Mouse (Mus musculus) adrenal gland, postnatal 14 days (tissue): ENCODE data around the gene Gstcd. TPM values are rescaled to one million over a fixed set of nuclear protein-coding genes. Genes with fewer than 3 reads are reported as not detected.
A peak's percentile ranks its signal among the peaks of the same experiment; 100 is the strongest.

ENCODE experiments used
- DNase-seq: peaks from one replicate; pipeline ENCODE4 v3.0.0; 2021; ENCODE audit warnings: mixed read lengths
- total RNA-seq: library from RNA; stranded (reverse); gene quantifications from 2 replicates; pipeline ENCODE4 v1.2.3, GENCODE M21; 2021

Gstcd gene
- total RNA-seq, 1 experiment from 2014 or later: 12.6 TPM

DNA sequence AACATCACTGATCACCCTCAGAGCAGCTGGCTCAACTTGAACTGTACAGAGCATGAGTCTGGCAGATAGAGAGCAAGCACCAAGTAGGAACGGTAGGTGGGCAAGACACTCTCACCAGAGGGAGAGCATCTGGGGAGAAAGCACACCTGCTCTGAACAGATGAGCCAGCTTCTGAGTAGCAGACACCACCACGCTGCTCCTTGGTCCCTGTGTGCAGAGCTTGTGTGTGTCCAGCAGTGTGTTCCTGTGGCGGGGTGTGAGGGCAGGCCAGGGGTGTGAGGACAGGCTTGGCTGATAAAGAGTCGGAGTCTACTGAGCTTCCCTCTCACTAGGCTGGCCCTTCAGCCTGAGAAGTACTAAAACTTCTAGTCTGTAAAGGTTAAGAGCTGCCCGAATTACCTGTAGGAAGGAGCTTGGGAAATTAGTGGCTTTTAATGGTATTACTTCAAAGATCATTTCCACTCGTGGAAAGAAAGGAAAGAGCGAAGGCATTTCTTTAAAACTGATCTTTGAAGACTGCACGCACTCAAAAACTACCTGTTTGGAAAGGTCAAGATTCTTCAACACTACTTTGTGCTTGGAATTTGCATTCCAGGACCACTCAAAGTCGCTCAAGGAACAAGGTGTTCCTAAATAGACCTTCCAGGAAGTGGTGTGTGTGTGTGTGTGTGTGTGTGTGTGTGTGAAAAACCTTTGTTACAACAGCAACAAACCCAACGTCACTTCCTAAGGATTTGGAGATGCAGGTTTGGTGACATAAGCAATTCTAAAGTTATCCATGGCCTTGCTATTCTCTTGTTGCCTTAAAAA, 151.4 kb downstream of the Gstcd start:
- no peak for DNase-seq

DNA sequence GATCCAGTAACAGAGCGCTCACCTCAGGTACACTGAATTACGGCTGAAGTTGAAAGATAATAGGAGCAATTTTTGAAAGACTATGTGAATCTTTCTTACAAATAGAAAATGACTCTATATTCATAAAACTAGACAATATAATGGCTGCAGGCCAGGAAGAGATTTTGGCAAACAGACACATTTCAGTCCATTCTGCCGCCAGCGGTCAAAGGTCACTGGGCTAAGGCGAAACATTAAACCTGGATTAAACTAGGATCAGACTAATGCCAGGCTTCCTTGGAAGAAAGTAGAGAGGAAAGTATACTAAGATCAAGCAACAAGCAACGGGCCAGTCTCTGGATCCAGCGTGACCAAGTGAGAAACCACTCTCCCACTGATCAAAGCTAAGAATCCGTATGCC, 152.8 kb downstream of the Gstcd start:
- peak; percentile 25 for DNase-seq

DNA sequence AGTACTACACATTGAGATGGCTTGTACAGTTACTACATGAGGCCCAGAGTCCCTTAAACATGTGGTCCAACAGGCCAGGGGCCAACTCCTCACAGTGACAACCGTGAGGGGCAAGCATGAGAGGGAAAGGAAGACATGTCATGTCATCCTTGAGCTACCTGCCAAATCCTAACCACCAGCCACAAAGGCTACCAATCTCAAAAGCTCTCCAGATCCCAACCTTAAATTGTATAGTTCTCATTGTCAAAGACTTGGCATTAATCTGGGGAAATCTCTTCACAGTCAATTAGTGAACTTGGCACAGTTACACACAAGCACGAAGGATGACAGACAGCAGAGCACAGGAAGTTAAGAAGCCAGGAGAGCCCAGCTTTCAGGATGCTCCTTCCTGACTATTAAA, 157.2 kb downstream of the Gstcd start:
- DNase-seq: no peak

Other genes starting within 250 kb of the Gstcd start
- gene Npnt, start 141.7 kb downstream of the Gstcd start, total RNA-seq: 21.2 and 25.8 TPM in 2 replicates
- gene Ints12, start 193 bp downstream of the Gstcd start, total RNA-seq: 10.2 and 10.9 TPM in 2 replicates
- gene Arhgef38, start 142.9 kb upstream of the Gstcd start, total RNA-seq: not detected in 2 replicates
- gene Ppa2, start 218.1 kb upstream of the Gstcd start, total RNA-seq: 79.0 and 79.7 TPM in 2 replicates